Mouse (Mus musculus): Measurements from ENCODE around the gene Psmc3.

DNA sequence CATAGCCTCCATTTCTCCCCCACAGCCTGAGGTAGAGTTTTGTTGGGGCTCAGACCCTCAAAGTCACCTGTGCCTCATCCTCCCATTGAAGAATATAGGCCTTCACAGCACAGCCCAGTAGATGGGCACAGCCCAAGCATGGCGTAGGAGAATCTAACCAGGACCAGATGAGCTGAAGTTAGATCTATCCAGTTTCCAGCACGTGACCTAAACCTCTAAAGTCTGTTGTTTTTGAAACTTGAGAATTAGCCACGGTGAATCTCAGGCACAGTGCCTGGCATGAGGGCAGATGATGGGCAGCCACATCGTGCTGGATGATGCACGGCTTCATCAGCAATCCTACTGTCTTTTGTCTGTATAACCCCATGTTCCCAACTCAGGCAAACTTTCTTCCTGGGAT is 4.6 kb downstream of the Psmc3 start:
- TF ChIP-seq POLR2A (IDR thresholded peaks at IDR 0.05; ENCODE audit: control insufficient read depth, low read depth, low read length) (no peak), CTCF (IDR thresholded peaks at IDR 0.05; ENCODE audit: control insufficient read depth, insufficient read depth, insufficient replicate concordance, low read depth, low read length) (no peak)

All from testis, adult 2 months (tissue).